Comparison of ENCODE assay signal across 9 mouse cellular contexts in genomic region chr3:146918323-146918722, GRCm38 (mm10).
A peak's percentile ranks its signal among the peaks of the same experiment; 100 is the strongest.
DNase-seq lines count a peak whose midpoint lies in the region; ATAC-seq and TF ChIP-seq lines count a peak whose summit lies in the region.
"Had no signal": no experiment of that assay in that cellular context is flagged by ENCODE, and none has a peak within 500 bp of the region (broad histone marks: within the 10 kb centered on the region; RNA-seq: fewer than 3 reads in every experiment).

No protein-coding gene starts in this region.

- no peak for ATAC-seq in liver, embryonic 12.5 days

- no peak for TF ChIP-seq CTCF in heart, adult 2 months (IDR thresholded peaks at IDR 0.05)

- no peaks in the 10 kb centered on the region for H3K27me3 ChIP-seq in liver, embryonic 12.5 days (replicated peaks)
- no peaks in the 10 kb centered on the region for H3K27me3 ChIP-seq in heart, adult 2 months (ENCODE audit: control insufficient read depth, insufficient read depth, low read length)
- H3K27me3 ChIP-seq: liver, embryonic 13.5 days had no signal

- TF ChIP-seq POLR2A in heart, adult 2 months (IDR thresholded peaks at IDR 0.05; ENCODE audit: insufficient read depth, low read depth, low read length) = no peak

- H3K4me1 ChIP-seq in liver, embryonic 12.5 days = no peaks in the 10 kb centered on the region
- no peaks in the 10 kb centered on the region for H3K4me1 ChIP-seq in heart, adult 2 months (ENCODE audit: control insufficient read depth, insufficient read depth, low read length)
- H3K4me1 ChIP-seq: liver, embryonic 13.5 days had no signal

- no peak overlapping the region for H3K27ac ChIP-seq in liver, embryonic 12.5 days
- no peak overlapping the region for H3K27ac ChIP-seq in heart, adult 2 months
- H3K27ac ChIP-seq: liver, embryonic 13.5 days had no signal

- DNase-seq in heart, adult 11 months = peak; percentile 77
- no peak for DNase-seq in heart, adult 8-10 months (ENCODE audit: low spot score)
- DNase-seq in R1 (ENCODE audit: low read depth, low spot score) = peak; percentile 65
- DNase-seq in cerebellum, postnatal 36 days = peak; percentile 78 to 79
- peak; percentile 65 to 81 for DNase-seq in left cerebral cortex, postnatal 14 days (ENCODE audit: low spot score in 2 of 2)
- no peak for DNase-seq in heart, adult 2 months
- no peak for DNase-seq in spleen, postnatal 10 days (ENCODE audit: low spot score in 2 of 2)
- DNase-seq: liver, embryonic 13.5 days had no signal

- no peaks in the 10 kb centered on the region for H3K79me2 ChIP-seq in heart, adult 2 months (replicated peaks; ENCODE audit: control insufficient read depth, insufficient read depth, low read length)

- WGBS in liver, embryonic 12.5 days (ENCODE audit: insufficient replicate concordance) = 71% methylated on average over 11 of the region's 11 CpGs
- 68% methylated on average over 11 of the region's 11 CpGs for WGBS in heart, adult 2 months

- intact Hi-C loops in left cerebral cortex, postnatal 14 days (cut with DNase I) = loop anchor here (10.0 kb wide), 3 partner anchors 354 to 734 kb away; no protein-coding TSS in a partner anchor
- intact Hi-C loops in heart, adult 2 months (cut with DNase I) = loop anchor here (10.0 kb wide), 1 partner anchor 734 kb away; no protein-coding TSS in a partner anchor

- no peaks in the 10 kb centered on the region for H3K9me3 ChIP-seq in liver, embryonic 12.5 days (replicated peaks)
- H3K9me3 ChIP-seq: liver, embryonic 13.5 days had no signal

- no peaks in the 10 kb centered on the region for H3K36me3 ChIP-seq in liver, embryonic 12.5 days
- H3K36me3 ChIP-seq in heart, adult 2 months (ENCODE audit: control insufficient read depth, insufficient read depth, low read length) = no peaks in the 10 kb centered on the region
- H3K36me3 ChIP-seq: liver, embryonic 13.5 days had no signal

- no peak overlapping the region for H3K4me3 ChIP-seq in liver, embryonic 12.5 days
- no peak overlapping the region for H3K4me3 ChIP-seq in heart, adult 2 months
- H3K4me3 ChIP-seq: liver, embryonic 13.5 days had no signal

- no peak overlapping the region for H3K9ac ChIP-seq in liver, embryonic 12.5 days
- no peak overlapping the region for H3K9ac ChIP-seq in heart, adult 2 months (ENCODE audit: low read depth, low read length)
- H3K9ac ChIP-seq: liver, embryonic 13.5 days had no signal

- no peak overlapping the region for H3K4me2 ChIP-seq in liver, embryonic 12.5 days
- H3K4me2 ChIP-seq: liver, embryonic 13.5 days had no signal

- TF ChIP-seq EP300 in heart, adult 2 months (IDR thresholded peaks at IDR 0.05; ENCODE audit: insufficient read depth, low read depth, low read length) = no peak

Comparison
In these comparisons a context has a peak if more than half of its experiments do, and no peak if none do; other contexts are left out.
1. DNase-seq: peak in heart, adult 11 months (single experiment), R1 (single experiment), cerebellum, postnatal 36 days (2 of 2) and left cerebral cortex, postnatal 14 days (2 of 2); none in heart, adult 8-10 months (single experiment), heart, adult 2 months (0 of 2) and spleen, postnatal 10 days (0 of 2).